Mouse (Mus musculus) thymus, adult 2 months (tissue): Measurements from ENCODE around the gene Ryr3.

Source experiments
- CTCF ChIP-seq: fragments of 200-500 bp; IDR thresholded peaks from 2 replicates; pipeline ENCODE4 v1.5.1; 2012; ENCODE audit warnings: mild to moderate bottlenecking, control low read depth, low read length, moderate library complexity, borderline replicate concordance; ENCODE audit not compliant: control insufficient read depth, poor library complexity, insufficient read depth; ENCODE audit errors: extremely low read depth
- POLR2A ChIP-seq: fragments of 200-500 bp; IDR thresholded peaks from 2 replicates; pipeline ENCODE4 v1.6.1; 2012; ENCODE audit warnings: mild to moderate bottlenecking, low read length, control low read depth, moderate library complexity; ENCODE audit not compliant: control insufficient read depth, poor library complexity, insufficient read depth; ENCODE audit errors: extremely low read depth

DNA sequence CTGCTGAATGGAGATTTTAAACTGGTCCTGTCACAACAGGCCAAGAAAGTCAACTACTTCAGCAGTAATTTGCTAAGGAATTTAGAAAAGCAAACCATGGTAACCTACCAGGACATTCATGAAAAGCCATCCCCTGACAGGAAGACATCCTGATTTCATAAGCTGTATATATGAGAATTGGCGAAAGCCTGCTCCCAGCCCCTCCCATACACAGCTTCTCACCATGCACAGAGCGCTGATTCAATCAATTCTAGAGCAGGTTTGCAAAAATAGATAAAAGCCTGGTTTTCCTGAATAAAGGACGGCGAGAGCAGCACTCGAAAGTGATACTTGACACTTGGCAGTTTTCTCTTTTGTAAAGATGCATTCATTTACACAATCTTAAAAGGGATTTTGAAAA, 40.6 kb downstream of the Ryr3 start:
- TF ChIP-seq CTCF, result no peak
- no peak for TF ChIP-seq POLR2A
